Mouse (Mus musculus) myocyte (in vitro differentiated cells): Measurements from ENCODE around the gene Fam172a.

Source experiments
- E2F4 ChIP-seq: IDR thresholded peaks from one replicate; pipeline ENCODE4 v1.6.1; 2011; ENCODE audit warnings: mild to moderate bottlenecking, control low read depth, moderate library complexity; ENCODE audit not compliant: insufficient read depth
- MAX ChIP-seq: IDR thresholded peaks from one replicate; pipeline ENCODE4 v1.6.1; 2011; ENCODE audit warnings: low read depth, mild to moderate bottlenecking, control low read depth
- MYOD1 ChIP-seq, 3 experiments: IDR thresholded peaks; one replicate each; pipeline ENCODE4 v1.6.1; 2011; ENCODE audit warnings: control low read depth in 2 of 3, low read depth in 2 of 3, mild to moderate bottlenecking in 2 of 3, moderate library complexity in 1 of 3; ENCODE audit not compliant: insufficient read length in 2 of 3, control insufficient read depth in 1 of 3
- MYOG ChIP-seq, 3 experiments: IDR thresholded peaks; one replicate each; pipeline ENCODE4 v1.6.1; 2011; ENCODE audit warnings: control low read depth in 2 of 3, low read depth in 2 of 3, mild to moderate bottlenecking in 2 of 3; ENCODE audit not compliant: insufficient read length in 2 of 3, control insufficient read depth in 1 of 3, insufficient read depth in 1 of 3
- POLR2A ChIP-seq: IDR thresholded peaks from one replicate; pipeline ENCODE4 v1.6.1; 2011; ENCODE audit warnings: low read depth, mild to moderate bottlenecking, control low read depth, moderate library complexity; ENCODE audit not compliant: insufficient read length
- TCF12 ChIP-seq: IDR thresholded peaks from one replicate; pipeline ENCODE4 v1.6.1; 2011; ENCODE audit warnings: mild to moderate bottlenecking, control low read depth; ENCODE audit not compliant: poor library complexity, insufficient read depth, severe bottlenecking
- TCF3 ChIP-seq: IDR thresholded peaks from one replicate; pipeline ENCODE4 v1.6.1; 2011; ENCODE audit warnings: low read depth, control low read depth; ENCODE audit not compliant: insufficient read length
- USF1 ChIP-seq: IDR thresholded peaks from one replicate; pipeline ENCODE4 v1.6.1; 2011; ENCODE audit warnings: low read depth, mild to moderate bottlenecking, control low read depth, moderate library complexity

GRCm38 (mm10) chr13:78194850-78195600 is 493.2 kb downstream of the Fam172a start:
- TF ChIP-seq MAX (no peak), MYOG (IDR thresholded peaks at IDR 0.05; ENCODE audit: control insufficient read depth in 1 of 3, insufficient read depth in 1 of 3, insufficient read length in 2 of 3, low read depth in 2 of 3) (no peak), POLR2A (no peak), USF1 (no peak), TCF12 (no peak), MYOD1 (IDR thresholded peaks at IDR 0.05; ENCODE audit: control insufficient read depth in 1 of 3, insufficient read length in 2 of 3, low read depth in 2 of 3) (no peak), E2F4 (no peak), TCF3 (no peak)
